Mouse (Mus musculus) kidney, embryonic 16.5 days (tissue): Measurements from ENCODE around the gene Lingo1. TPM values are rescaled to one million over a fixed set of nuclear protein-coding genes. Genes with fewer than 3 reads are reported as not detected.

Experiments used
- ATAC-seq: fragments of 200-750 bp; cut with Nextera tagmentation; 2 replicates; pipeline ENCODE4 v1.8.0; 2017; ENCODE audit warnings: moderate TSS enrichment; ENCODE audit not compliant: low FRiP score, low TSS enrichment
- H3K27ac ChIP-seq: fragments of 300-500 bp; sonication (generic); 2 replicates; pipeline ENCODE4 v1.5.1; 2014; ENCODE audit warnings: low read length
- H3K27me3 ChIP-seq: fragments of 300-500 bp; sonication (generic); 2 replicates; pipeline ENCODE4 v1.6.1; 2014; ENCODE audit warnings: low read length, control low read depth, mixed read lengths; ENCODE audit not compliant: insufficient read depth
- H3K36me3 ChIP-seq: fragments of 300-500 bp; sonication (generic); 2 replicates; pipeline ENCODE4 v1.6.1; 2014; ENCODE audit warnings: low read length, control low read depth, mixed read lengths; ENCODE audit not compliant: insufficient read depth
- H3K4me1 ChIP-seq: fragments of 300-500 bp; sonication (generic); 2 replicates; pipeline ENCODE4 v1.6.1; 2014; ENCODE audit warnings: low read length, control low read depth, mixed read lengths; ENCODE audit not compliant: insufficient read depth
- H3K4me2 ChIP-seq: fragments of 300-500 bp; sonication (generic); replicated peaks from 2 replicates; pipeline ENCODE4 v1.6.1; 2014; ENCODE audit warnings: low read depth, low read length
- H3K4me3 ChIP-seq: fragments of 300-500 bp; sonication (generic); 2 replicates; pipeline ENCODE4 v1.5.1; 2014; ENCODE audit warnings: mild to moderate bottlenecking, low read length
- H3K9ac ChIP-seq: fragments of 300-500 bp; sonication (generic); replicated peaks from 2 replicates; pipeline ENCODE4 v1.6.1; 2014; ENCODE audit warnings: low read length
- H3K9me3 ChIP-seq: fragments of 300-500 bp; sonication (generic); 2 replicates; pipeline ENCODE4 v1.6.1; 2016; ENCODE audit warnings: low read length, control low read depth
- WGBS: fragments of 180-500 bp; shearing (Covaris S2); extraction: QIAGEN DNeasy Blood & Tissue Kit; methylation state at CpG from one replicate; pipeline ENCODE4 v1.1.7; 2014; 5-methylcytosine and 5-hydroxymethylcytosine counted together
- polyA plus RNA-seq: library from polyadenylated mRNA; unstranded; fragments of >200 nt; fragmentation: Nextera tagmentation; extraction: Ambion mirVana; gene quantifications from 2 replicates; pipeline ENCODE4 v1.2.1, GENCODE M21; 2015

The Lingo1 gene
- 3.2 and 4.4 TPM in 2 replicates for polyA plus RNA-seq

GRCm38 (mm10) chr9:56795721-56796655 is at the start of gene Lingo1:
Gene Lingo1, minus strand, starts transcription at chr9:56796468.
- Histone ChIP-seq H3K9ac (peak within 1 kb of the TSS; percentile 49; the same call in 1 of the 2 replicates), H3K9me3 (no peaks in the 10 kb centered on the region), H3K4me3 (peak within 1 kb of the TSS; percentile 55), H3K27ac (no peak within 1 kb of the TSS), H3K4me2 (peak within 1 kb of the TSS; percentile 94), H3K4me1 (peaks cover 17% of the 10 kb centered on the region), H3K36me3 (no peaks in the 10 kb centered on the region), H3K27me3 (peaks cover 54% of the 10 kb centered on the region)
- ATAC-seq = peak; percentile 21; the same call in 1 of the 2 replicates
- WGBS = under 1% methylated on average over 76 of the region's 88 CpGs

- H3K9ac ChIP-seq = no peak overlapping the region
- no peak overlapping the region for H3K4me2 ChIP-seq
- WGBS = 50% methylated on average over 8 of the region's 8 CpGs
- ATAC-seq = no peak
- H3K4me3 ChIP-seq = no peak overlapping the region
- H3K27me3 ChIP-seq = no peaks in the 10 kb centered on the region
- peaks cover 26% of the 10 kb centered on the region for H3K4me1 ChIP-seq
- no peak overlapping the region for H3K27ac ChIP-seq
- H3K36me3 ChIP-seq = no peaks in the 10 kb centered on the region
- no peaks in the 10 kb centered on the region for H3K9me3 ChIP-seq
These were observed 48.4 kb upstream of the Lingo1 start for GRCm38 (mm10) chr9:56844644-56845043.

GRCm38 (mm10) chr9:56843679-56844188 is 47.5 kb upstream of the Lingo1 start:
- no peak for ATAC-seq
- H3K27ac ChIP-seq = no peak overlapping the region

GRCm38 (mm10) chr9:56842303-56842719 is 46.0 kb upstream of the Lingo1 start:
- Histone ChIP-seq H3K9me3 (no peaks in the 10 kb centered on the region), H3K9ac (no peak overlapping the region; the same call in 1 of the 2 replicates), H3K36me3 (no peaks in the 10 kb centered on the region), H3K4me2 (0 out of 2 replicates have a peak overlapping the region, but pooled peaks have one; percentile 1), H3K27ac (peak overlapping the region; percentile 57; the same call in 1 of the 2 replicates), H3K4me1 (peaks cover 28% of the 10 kb centered on the region), H3K27me3 (no peaks in the 10 kb centered on the region), H3K4me3 (no peak overlapping the region)
- ATAC-seq = peak; percentile 83
- 3% methylated on average over 3 of the region's 3 CpGs for WGBS

More at GRCm38 (mm10) chr9:56843679-56844188, 47.5 kb upstream of the Lingo1 start:
- Histone ChIP-seq H3K4me3 (no peak overlapping the region), H3K9me3 (no peaks in the 10 kb centered on the region), H3K9ac (no peak overlapping the region), H3K4me2 (no peak overlapping the region), H3K36me3 (no peaks in the 10 kb centered on the region), H3K27me3 (no peaks in the 10 kb centered on the region), H3K4me1 (peaks cover 28% of the 10 kb centered on the region)
- 22% methylated on average over 7 of the region's 7 CpGs for WGBS

- Histone ChIP-seq H3K27ac (peak overlapping the region; percentile 57; the same call in 1 of the 2 replicates), H3K9ac (no peak overlapping the region), H3K27me3 (no peaks in the 10 kb centered on the region), H3K4me3 (no peak overlapping the region), H3K9me3 (no peaks in the 10 kb centered on the region), H3K4me2 (0 out of 2 replicates have a peak overlapping the region, but pooled peaks have one; percentile 1), H3K36me3 (no peaks in the 10 kb centered on the region), H3K4me1 (peaks cover 28% of the 10 kb centered on the region)
- no peak; the same call in 1 of the 2 replicates for ATAC-seq
These were observed 45.6 kb upstream of the Lingo1 start for GRCm38 (mm10) chr9:56841864-56842263.

GRCm38 (mm10) chr9:56840721-56841120 is 44.5 kb upstream of the Lingo1 start:
- Histone ChIP-seq H3K27ac (no peak overlapping the region), H3K4me3 (no peak overlapping the region), H3K4me2 (no peak overlapping the region), H3K27me3 (no peaks in the 10 kb centered on the region), H3K4me1 (peaks cover 28% of the 10 kb centered on the region), H3K9me3 (no peaks in the 10 kb centered on the region), H3K36me3 (no peaks in the 10 kb centered on the region), H3K9ac (no peak overlapping the region)
- whole genome bisulfite sequencing = 64% methylated on average over 5 of the region's 5 CpGs
- no peak for ATAC-seq

- Histone ChIP-seq H3K4me1 (0 out of 2 replicates have a peak, but pooled peaks cover 6% of the 10 kb centered on the region), H3K36me3 (no peaks in the 10 kb centered on the region), H3K4me3 (no peak overlapping the region), H3K27ac (no peak overlapping the region), H3K27me3 (no peaks in the 10 kb centered on the region), H3K9me3 (no peaks in the 10 kb centered on the region), H3K9ac (no peak overlapping the region), H3K4me2 (no peak overlapping the region)
- ATAC-seq = no peak
- 76% methylated on average over 5 of the region's 5 CpGs for WGBS
These were observed 38.9 kb upstream of the Lingo1 start for GRCm38 (mm10) chr9:56835152-56835551.

- WGBS = 14% methylated on average over 6 of the region's 6 CpGs
- Histone ChIP-seq H3K4me3 (no peak overlapping the region), H3K4me2 (no peak overlapping the region), H3K36me3 (no peaks in the 10 kb centered on the region), H3K27me3 (no peaks in the 10 kb centered on the region), H3K9me3 (no peaks in the 10 kb centered on the region), H3K4me1 (no peaks in the 10 kb centered on the region), H3K27ac (no peak overlapping the region), H3K9ac (no peak overlapping the region)
- ATAC-seq = 0 out of 2 replicates have a peak, but pooled peaks have one; percentile 51
These were observed 36.6 kb upstream of the Lingo1 start for GRCm38 (mm10) chr9:56832900-56833299.

GRCm38 (mm10) chr9:56831904-56832303 is 35.6 kb upstream of the Lingo1 start:
- WGBS = 77% methylated on average over 3 of the region's 3 CpGs

More at GRCm38 (mm10) chr9:56831904-56832303, 35.6 kb upstream of the Lingo1 start:
- H3K9ac ChIP-seq = no peak overlapping the region
- H3K36me3 ChIP-seq = no peaks in the 10 kb centered on the region
- no peaks in the 10 kb centered on the region for H3K4me1 ChIP-seq
- no peak for ATAC-seq
- no peak overlapping the region for H3K27ac ChIP-seq
- no peak overlapping the region for H3K4me3 ChIP-seq
- H3K9me3 ChIP-seq = no peaks in the 10 kb centered on the region
- no peak overlapping the region for H3K4me2 ChIP-seq
- H3K27me3 ChIP-seq = no peaks in the 10 kb centered on the region
